Comparison of ENCODE assay signal across 11 mouse cellular contexts in genomic region chr12:102271447-102271846, GRCm38 (mm10). TPM values are rescaled to one million over a fixed set of nuclear protein-coding genes. Genes with fewer than 3 reads are reported as not detected.
A peak's percentile ranks its signal among the peaks of the same experiment; 100 is the strongest.
DNase-seq lines count a peak whose midpoint lies in the region; ATAC-seq lines count a peak whose summit lies in the region.
"Had no signal": no experiment of that assay in that cellular context is flagged by ENCODE, and none has a peak within 500 bp of the region (broad histone marks: within the 10 kb centered on the region; RNA-seq: fewer than 3 reads in every experiment).

No protein-coding gene starts in this region.

- H3K27ac ChIP-seq in heart, embryonic 11.5 days (ENCODE audit: low read depth, low read length) = no peak overlapping the region
- H3K27ac ChIP-seq in midbrain, embryonic 14.5 days (replicated peaks; ENCODE audit: low read depth, low read length) = no peak overlapping the region

- no peaks in the 10 kb centered on the region for H3K9me3 ChIP-seq in heart, embryonic 11.5 days (replicated peaks; ENCODE audit: control insufficient read depth, low read length)
- H3K9me3 ChIP-seq in midbrain, embryonic 14.5 days (ENCODE audit: control insufficient read depth, low read length) = no peaks in the 10 kb centered on the region

- H3K27me3 ChIP-seq in heart, embryonic 11.5 days (ENCODE audit: control insufficient read depth, insufficient read depth, low read length) = no peaks in the 10 kb centered on the region
- no peaks in the 10 kb centered on the region for H3K27me3 ChIP-seq in midbrain, embryonic 14.5 days (ENCODE audit: control insufficient read depth, insufficient read depth, low read length)

- H3K4me3 ChIP-seq in heart, embryonic 11.5 days (ENCODE audit: low read depth, low read length) = no peak overlapping the region
- no peak overlapping the region for H3K4me3 ChIP-seq in midbrain, embryonic 14.5 days (replicated peaks; ENCODE audit: low read depth, low read length)
- H3K4me3 ChIP-seq: erythroblast, embryonic 14.5 days had no signal

- ATAC-seq in heart, embryonic 11.5 days (replicated peaks; ENCODE audit: insufficient number of reproducible peaks, low FRiP score, low TSS enrichment) = no peak
- ATAC-seq in midbrain, embryonic 14.5 days (ENCODE audit: low FRiP score, low TSS enrichment) = no peak
- ATAC-seq: activated CD4-positive, CD25-positive, alpha-beta regulatory T cell, adult 4 months had no signal

- no peak overlapping the region for H3K9ac ChIP-seq in heart, embryonic 11.5 days (ENCODE audit: low read depth, low read length)
- no peak overlapping the region for H3K9ac ChIP-seq in midbrain, embryonic 14.5 days (replicated peaks; ENCODE audit: low read length)

- intact Hi-C loops in heart, postnatal 10 days (cut with DNase I) = no loop called here

- no peaks in the 10 kb centered on the region for H3K36me3 ChIP-seq in heart, embryonic 11.5 days (ENCODE audit: control insufficient read depth, insufficient read depth, low read length)
- no peaks in the 10 kb centered on the region for H3K36me3 ChIP-seq in midbrain, embryonic 14.5 days (ENCODE audit: control insufficient read depth, insufficient read depth, low read length)

- no peak overlapping the region for H3K4me2 ChIP-seq in heart, embryonic 11.5 days
- no peak overlapping the region for H3K4me2 ChIP-seq in midbrain, embryonic 14.5 days (ENCODE audit: low read length)

- DNase-seq in heart, adult 11 months = peak; percentile 97
- DNase-seq in ovary, adult 18-20 months (ENCODE audit: low spot score) = peak; percentile 61
- no peak for DNase-seq in ovary, postnatal 10 days (ENCODE audit: low spot score)
- peak; percentile 38 to 41 for DNase-seq in heart, postnatal 10 days
- DNase-seq in kidney, postnatal 25 days = peak; percentile 71 to 91
- no peak for DNase-seq in left cerebral cortex, adult 8-10 months (ENCODE audit: low spot score in 2 of 2)
- DNase-seq in midbrain, embryonic 14.5 days = no peak
- DNase-seq: liver had no signal

- H3K4me1 ChIP-seq in heart, embryonic 11.5 days (ENCODE audit: control insufficient read depth, insufficient read depth, low read length) = no peaks in the 10 kb centered on the region
- no peaks in the 10 kb centered on the region for H3K4me1 ChIP-seq in midbrain, embryonic 14.5 days (ENCODE audit: control insufficient read depth, insufficient read depth, low read length)

- 58% methylated on average over 4 of the region's 4 CpGs for WGBS in heart, embryonic 11.5 days (ENCODE audit: insufficient replicate concordance)
- 81% methylated on average over 4 of the region's 4 CpGs for WGBS in midbrain, embryonic 14.5 days

RNA-seq across cellular contexts. Expression of gene Rin3, which starts 11.4 kb away (rescaled TPM):
- polyA plus RNA-seq in heart, embryonic 11.5 days (2014; fragmentation: Nextera tagmentation; extraction: Ambion mirVana) = 8.8 and 10.2 TPM in 2 replicates
- total RNA-seq in heart, postnatal 10 days (2021) = 10 to 100 TPM; 21.2 to 27.4 TPM
- 1 to 10 TPM; 2.7 to 5.3 (median 4.9) TPM for total RNA-seq in left cerebral cortex, adult 8-10 months (2022)
- 1.4 and 3.5 TPM in 2 replicates for polyA plus RNA-seq in midbrain, embryonic 14.5 days (2014; fragmentation: Nextera tagmentation; extraction: Ambion mirVana)

Comparison
In these comparisons a context has a peak if more than half of its experiments do, and no peak if none do; other contexts are left out.
1. DNase-seq: peak in heart, adult 11 months (single experiment), ovary, adult 18-20 months (single experiment), heart, postnatal 10 days (2 of 2) and kidney, postnatal 25 days (2 of 2); none in ovary, postnatal 10 days (single experiment), left cerebral cortex, adult 8-10 months (0 of 2) and midbrain, embryonic 14.5 days (single experiment).